Mouse (Mus musculus) spleen, postnatal 36 days (tissue): ENCODE measurements around the gene Hsdl1.

Source experiments
- DNase-seq, 2 experiments: peaks; one replicate each; pipeline ENCODE4 v3.0.0; 2022; ENCODE audit warnings: low spot score in 2 of 2, mixed read lengths in 1 of 2

Gene Hsdl1

DNA sequence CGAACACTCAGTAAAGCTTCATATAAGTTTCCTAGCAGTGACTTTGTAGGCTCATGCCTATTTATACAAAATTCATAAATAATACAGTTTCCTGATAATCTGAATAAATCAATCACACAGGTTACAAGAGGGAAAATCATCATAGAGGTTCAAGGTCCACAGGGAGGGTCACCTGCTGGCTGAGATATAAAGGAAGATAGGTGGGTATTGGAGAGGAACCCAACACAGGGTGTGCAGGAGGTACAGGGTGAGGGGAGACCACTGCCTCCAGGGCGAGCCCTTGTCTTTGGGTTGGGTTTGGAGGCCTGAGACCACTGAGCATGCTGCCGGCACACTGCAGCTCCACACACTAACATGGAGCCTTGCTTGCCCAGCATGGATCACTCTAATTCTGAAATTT, 43.6 kb downstream of the Hsdl1 start:
- no peak for DNase-seq

DNA sequence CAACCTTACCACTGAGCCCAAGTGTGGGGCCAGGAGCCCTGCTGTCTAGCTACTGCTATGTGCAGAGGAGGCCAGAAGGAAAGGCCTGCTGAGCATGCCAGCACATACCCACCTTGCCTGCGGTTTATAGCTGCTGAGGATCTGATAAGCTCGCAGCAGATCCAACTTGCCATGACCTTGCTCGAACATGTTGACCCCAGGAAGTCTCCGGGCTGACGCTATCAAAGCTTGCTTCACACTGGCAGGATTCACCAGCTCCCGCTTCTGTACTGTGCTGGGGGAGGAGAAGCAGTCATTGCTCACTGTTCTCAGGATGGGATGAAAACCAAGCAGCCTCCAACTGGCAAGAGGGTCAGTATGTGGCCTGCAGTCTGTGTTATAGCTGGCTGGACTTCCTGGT, 44.0 kb downstream of the Hsdl1 start:
- no peak for DNase-seq

GRCm38 (mm10) chr8:119528762-119529161, 46.2 kb downstream of the Hsdl1 start:
- no peak for DNase-seq

DNA sequence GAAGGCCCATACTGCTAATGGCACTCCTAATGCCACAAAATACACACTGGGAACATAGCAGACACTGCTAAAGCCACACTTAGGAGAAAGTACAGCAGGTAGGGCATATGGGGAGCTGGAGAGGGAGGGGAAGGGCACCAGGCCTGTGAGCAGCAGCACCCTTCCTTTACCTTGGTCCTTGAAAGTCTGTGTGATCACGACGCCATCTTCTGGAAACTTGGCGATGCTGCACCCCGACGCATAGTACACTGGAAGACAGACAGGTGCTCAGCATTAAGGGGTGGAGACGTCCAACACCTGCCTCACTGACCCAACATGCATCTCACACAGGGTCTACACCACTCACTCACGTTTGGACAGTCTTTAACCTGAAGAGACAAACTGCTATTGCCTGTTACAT, 54.9 kb downstream of the Hsdl1 start:
- no peak for DNase-seq

DNA sequence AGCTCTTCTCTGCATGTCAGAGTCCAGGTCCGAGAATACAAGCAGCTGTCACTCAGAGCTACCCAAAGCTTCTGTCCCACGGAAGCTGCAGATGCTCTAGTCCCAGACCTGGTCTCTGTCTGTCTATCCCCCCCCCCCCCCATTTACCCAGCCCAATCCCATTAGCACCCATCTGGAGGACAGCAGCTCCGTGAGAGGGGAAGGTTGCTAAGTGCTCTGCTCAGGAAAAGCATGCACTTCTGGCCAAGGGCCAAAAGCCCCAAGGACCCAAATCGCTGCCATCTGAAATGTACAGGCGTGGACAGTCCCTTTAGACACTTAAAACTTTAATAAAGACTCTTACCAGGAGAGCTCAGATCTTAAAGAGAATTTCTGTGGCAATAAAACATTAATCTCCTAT, 58.3 kb downstream of the Hsdl1 start:
- no peak for DNase-seq

GRCm38 (mm10) chr8:119515767-119516166, 59.2 kb downstream of the Hsdl1 start:
- no peak for DNase-seq

- no peak for DNase-seq
These were observed 60.0 kb downstream of the Hsdl1 start for GRCm38 (mm10) chr8:119514940-119515339.

- DNase-seq = no peak
These were observed 61.6 kb downstream of the Hsdl1 start for GRCm38 (mm10) chr8:119513405-119513804.
